Mouse (Mus musculus): Measurements from ENCODE around the gene Ptch1. TPM values are rescaled to one million over a fixed set of nuclear protein-coding genes. Genes with fewer than 3 reads are reported as not detected.
A peak's percentile ranks its signal among the peaks of the same experiment; 100 is the strongest.

Ptch1 gene
- total and polyA plus RNA-seq, 2 experiments from 2014 or later, result 7.9 to 27.8 TPM

GRCm38 (mm10) chr13:63486791-63487706, 86.3 kb downstream of the Ptch1 start:
- Histone ChIP-seq H3K4me2 (ENCODE audit: low read depth, low read length, poor library complexity, severe bottlenecking) (peak overlapping the region; percentile 35), H3K4me1 (ENCODE audit: insufficient read depth, low read length) (0 out of 2 replicates have a peak, but pooled peaks cover 3% of the 10 kb centered on the region), H3K9ac (replicated peaks; ENCODE audit: low read length, poor library complexity, severe bottlenecking) (no peak overlapping the region), H3K27me3 (ENCODE audit: insufficient read depth, low read length) (no peaks in the 10 kb centered on the region), H3K9me3 (ENCODE audit: low read length) (no peaks in the 10 kb centered on the region), H3K36me3 (ENCODE audit: insufficient read depth, low read length) (no peaks in the 10 kb centered on the region), H3K27ac (ENCODE audit: low read depth, low read length) (no peak overlapping the region), H3K4me3 (ENCODE audit: low read depth, low read length) (peak overlapping the region; percentile 5; the same call in 1 of the 2 replicates)
- 10% methylated on average over 18 of the region's 18 CpGs for WGBS
- ATAC-seq (ENCODE audit: low FRiP score) (peak; percentile 50; the same call in 1 of the 2 replicates), DNase-seq (ENCODE audit: low spot score) (peak; percentile 30)
- no peak for TF ChIP-seq CTCF (IDR thresholded peaks at IDR 0.05)

GRCm38 (mm10) chr13:63475356-63475755, 98.0 kb downstream of the Ptch1 start:
- H3K9me3 ChIP-seq (ENCODE audit: low read length), result no peaks in the 10 kb centered on the region
- TF ChIP-seq CTCF (IDR thresholded peaks at IDR 0.05), result no peak
- WGBS, result 76% methylated on average over 8 of the region's 8 CpGs
- DNase-seq (ENCODE audit: low spot score), result no peak
- H3K4me1 ChIP-seq (ENCODE audit: insufficient read depth, low read length), result no peaks in the 10 kb centered on the region
- no peaks in the 10 kb centered on the region for H3K27me3 ChIP-seq (ENCODE audit: insufficient read depth, low read length)
- ATAC-seq (ENCODE audit: low FRiP score), result no peak
- H3K27ac ChIP-seq (ENCODE audit: low read depth, low read length), result no peak overlapping the region
- H3K4me2 ChIP-seq (ENCODE audit: low read depth, low read length, poor library complexity, severe bottlenecking), result no peak overlapping the region
- no peak overlapping the region for H3K9ac ChIP-seq (replicated peaks; ENCODE audit: low read length, poor library complexity, severe bottlenecking)
- H3K4me3 ChIP-seq (ENCODE audit: low read depth, low read length), result no peak overlapping the region
- H3K36me3 ChIP-seq (ENCODE audit: insufficient read depth, low read length), result no peaks in the 10 kb centered on the region

Other genes with a start within 250 kb of the Ptch1 start
- 12.1 and 17.7 TPM in 2 replicates for gene Fancc, start 76.3 kb downstream of the Ptch1 start, total RNA-seq (2014; rRNA removed)
- 9.2 and 9.3 TPM in 2 replicates for gene Fancc, start 76.3 kb downstream of the Ptch1 start, polyA plus RNA-seq (2015; fragmentation: Nextera tagmentation; extraction: Ambion mirVana)
- 13.5 and 16.7 TPM in 2 replicates for gene Ercc6l2, start 241.6 kb upstream of the Ptch1 start, total RNA-seq (2014; rRNA removed)
- gene Ercc6l2, start 241.6 kb upstream of the Ptch1 start, polyA plus RNA-seq (2015; fragmentation: Nextera tagmentation; extraction: Ambion mirVana), result 10.9 and 11.8 TPM in 2 replicates